Mouse (Mus musculus): ENCODE results near the gene Ccdc102a. TPM values are rescaled to one million over a fixed set of nuclear protein-coding genes. Genes with fewer than 3 reads are reported as not detected.

Ccdc102a gene
- total and polyA plus RNA-seq, 2 experiments, result 0.46 to 1.2 TPM

DNA sequence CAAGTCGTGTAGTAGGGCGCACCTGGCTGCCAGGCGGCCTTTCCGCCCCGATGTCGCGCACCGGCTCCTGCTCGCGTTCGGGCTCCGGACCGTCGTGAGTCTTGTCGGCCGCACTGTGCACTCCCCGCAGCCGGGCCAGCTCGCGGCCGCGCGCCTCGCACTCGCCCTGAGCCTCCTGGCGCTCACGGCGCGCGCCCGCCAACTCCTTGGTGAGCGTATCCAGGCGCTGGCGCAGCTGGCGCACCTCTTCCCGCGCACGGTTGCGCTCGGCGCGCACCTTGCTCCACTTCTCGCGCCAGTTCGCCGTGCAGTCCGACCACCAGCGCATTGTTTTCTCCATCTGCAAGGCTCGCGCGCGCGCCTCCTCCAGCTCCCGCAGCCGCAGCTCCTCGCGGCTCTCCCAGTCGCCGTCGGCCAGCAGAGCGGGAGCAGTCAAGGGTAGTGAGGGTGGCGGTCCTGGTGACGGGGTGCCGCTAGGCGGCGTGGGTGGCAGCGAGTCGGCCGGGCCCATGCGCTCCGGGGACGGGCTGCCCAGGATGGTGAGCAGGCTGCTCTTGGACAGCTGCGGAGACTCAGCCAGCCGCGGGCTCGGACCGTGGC is 4.7 kb downstream of the Ccdc102a start:
- no peaks in the 10 kb centered on the region for H3K36me3 ChIP-seq (ENCODE audit: control insufficient read depth, insufficient read depth, low read length)
- peak overlapping the region; percentile 16; the same call in 1 of the 2 replicates for H3K4me3 ChIP-seq (ENCODE audit: insufficient read depth, low read depth, low read length)
- no peaks in the 10 kb centered on the region for H3K79me2 ChIP-seq (ENCODE audit: control insufficient read depth, insufficient read depth, low read length)
- peaks cover 10% of the 10 kb centered on the region for H3K27me3 ChIP-seq (ENCODE audit: control insufficient read depth, insufficient read depth, low read length)
- no peak overlapping the region for H3K9ac ChIP-seq (ENCODE audit: low read depth, low read length)
- no peak overlapping the region for H3K27ac ChIP-seq (replicated peaks; ENCODE audit: insufficient read depth, low read depth, low read length)
- 27% methylated on average over 77 of the region's 77 CpGs for WGBS
- TF ChIP-seq CTCF (IDR thresholded peaks at IDR 0.05; ENCODE audit: low read depth, low read length), result peak; percentile 63
- no peak for TF ChIP-seq POLR2A (IDR thresholded peaks at IDR 0.05; ENCODE audit: extremely low read depth, insufficient read depth, low read length)
- no peak for DNase-seq (ENCODE audit: extremely low read depth, low read depth, low spot score)
- no peaks in the 10 kb centered on the region for H3K4me1 ChIP-seq (ENCODE audit: control insufficient read depth, insufficient read depth, low read length)

DNA sequence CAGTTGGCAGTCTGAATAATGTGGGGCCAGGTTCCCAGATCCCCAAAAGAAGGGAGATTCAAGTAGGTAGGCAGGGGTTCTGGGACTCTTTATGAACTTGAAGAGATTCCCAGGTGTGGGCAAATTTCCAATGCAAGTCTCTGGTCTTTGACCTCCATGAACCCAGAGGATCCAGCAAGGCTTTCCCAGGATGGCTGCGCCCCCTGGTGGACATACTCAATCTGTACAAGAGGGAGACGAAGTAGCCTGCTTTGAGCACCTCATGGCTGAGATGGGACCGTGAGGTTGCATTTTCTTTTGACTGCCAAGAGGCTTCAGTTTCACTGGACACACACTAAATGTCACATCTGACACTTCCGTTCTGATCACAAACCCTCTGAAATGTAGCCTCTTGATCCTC is 9.1 kb downstream of the Ccdc102a start:
- H3K79me2 ChIP-seq (ENCODE audit: control insufficient read depth, insufficient read depth, low read length), result no peaks in the 10 kb centered on the region
- no peak overlapping the region for H3K27ac ChIP-seq (replicated peaks; ENCODE audit: insufficient read depth, low read depth, low read length)
- H3K27me3 ChIP-seq (ENCODE audit: control insufficient read depth, insufficient read depth, low read length), result peaks cover 9% of the 10 kb centered on the region; the same call in 1 of the 2 replicates
- no peak overlapping the region for H3K9ac ChIP-seq (ENCODE audit: low read depth, low read length)
- no peaks in the 10 kb centered on the region for H3K36me3 ChIP-seq (ENCODE audit: control insufficient read depth, insufficient read depth, low read length)
- DNase-seq (ENCODE audit: extremely low read depth, low read depth, low spot score), result peak; percentile 67
- WGBS, result 4% methylated on average over 4 of the region's 4 CpGs
- H3K4me1 ChIP-seq (ENCODE audit: control insufficient read depth, insufficient read depth, low read length), result no peaks in the 10 kb centered on the region
- TF ChIP-seq POLR2A (IDR thresholded peaks at IDR 0.05; ENCODE audit: extremely low read depth, insufficient read depth, low read length) (no peak), CTCF (IDR thresholded peaks at IDR 0.05; ENCODE audit: low read depth, low read length) (peak; percentile 91)
- H3K4me3 ChIP-seq (ENCODE audit: insufficient read depth, low read depth, low read length), result no peak overlapping the region

DNA sequence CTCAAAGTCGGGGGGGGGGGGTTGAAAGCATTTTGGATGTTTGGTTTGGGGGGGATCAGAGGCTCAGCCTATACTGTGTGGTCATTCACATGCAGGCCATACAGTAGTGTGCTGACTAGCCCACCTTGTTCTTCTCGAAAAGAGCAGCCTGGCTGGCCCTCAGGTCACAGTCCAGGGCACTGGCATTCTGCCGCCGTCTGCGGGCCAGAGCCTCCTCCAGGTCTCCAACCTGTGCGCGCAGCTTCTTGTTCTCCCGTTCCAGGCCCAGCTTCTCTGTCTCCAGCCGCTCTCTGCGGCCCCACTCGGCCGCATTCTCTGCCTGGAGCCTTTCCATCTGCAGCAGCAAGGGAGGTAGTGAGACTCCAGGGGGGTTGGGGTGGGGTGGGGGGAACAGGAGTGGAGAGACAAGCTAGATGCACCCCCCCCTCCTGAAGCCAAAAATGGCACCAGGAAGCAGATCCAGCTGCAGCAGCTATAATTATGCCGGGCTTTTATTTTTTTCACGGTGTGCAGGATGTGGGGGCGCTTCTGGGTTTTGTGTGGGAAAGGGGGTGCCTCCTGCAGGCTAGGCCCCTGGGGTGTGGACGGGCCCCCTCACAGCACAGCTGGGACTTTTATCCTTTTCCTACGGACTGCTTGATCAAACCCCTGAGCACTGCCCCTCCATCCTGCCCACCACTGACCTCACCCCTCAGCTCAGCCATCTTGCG is 10.2 kb downstream of the Ccdc102a start:
- no peak overlapping the region for H3K27ac ChIP-seq (replicated peaks; ENCODE audit: insufficient read depth, low read depth, low read length)
- H3K4me1 ChIP-seq (ENCODE audit: control insufficient read depth, insufficient read depth, low read length), result no peaks in the 10 kb centered on the region
- 0 out of 2 replicates have a peak, but pooled peaks cover under 1% of the 10 kb centered on the region for H3K27me3 ChIP-seq (ENCODE audit: control insufficient read depth, insufficient read depth, low read length)
- WGBS, result 87% methylated on average over 18 of the region's 18 CpGs
- H3K9ac ChIP-seq (ENCODE audit: low read depth, low read length), result no peak overlapping the region
- H3K79me2 ChIP-seq (ENCODE audit: control insufficient read depth, insufficient read depth, low read length), result no peaks in the 10 kb centered on the region
- no peak overlapping the region for H3K4me3 ChIP-seq (ENCODE audit: insufficient read depth, low read depth, low read length)
- TF ChIP-seq POLR2A (IDR thresholded peaks at IDR 0.05; ENCODE audit: extremely low read depth, insufficient read depth, low read length), result no peak
- DNase-seq (ENCODE audit: extremely low read depth, low read depth, low spot score), result no peak
- no peaks in the 10 kb centered on the region for H3K36me3 ChIP-seq (ENCODE audit: control insufficient read depth, insufficient read depth, low read length)

DNA sequence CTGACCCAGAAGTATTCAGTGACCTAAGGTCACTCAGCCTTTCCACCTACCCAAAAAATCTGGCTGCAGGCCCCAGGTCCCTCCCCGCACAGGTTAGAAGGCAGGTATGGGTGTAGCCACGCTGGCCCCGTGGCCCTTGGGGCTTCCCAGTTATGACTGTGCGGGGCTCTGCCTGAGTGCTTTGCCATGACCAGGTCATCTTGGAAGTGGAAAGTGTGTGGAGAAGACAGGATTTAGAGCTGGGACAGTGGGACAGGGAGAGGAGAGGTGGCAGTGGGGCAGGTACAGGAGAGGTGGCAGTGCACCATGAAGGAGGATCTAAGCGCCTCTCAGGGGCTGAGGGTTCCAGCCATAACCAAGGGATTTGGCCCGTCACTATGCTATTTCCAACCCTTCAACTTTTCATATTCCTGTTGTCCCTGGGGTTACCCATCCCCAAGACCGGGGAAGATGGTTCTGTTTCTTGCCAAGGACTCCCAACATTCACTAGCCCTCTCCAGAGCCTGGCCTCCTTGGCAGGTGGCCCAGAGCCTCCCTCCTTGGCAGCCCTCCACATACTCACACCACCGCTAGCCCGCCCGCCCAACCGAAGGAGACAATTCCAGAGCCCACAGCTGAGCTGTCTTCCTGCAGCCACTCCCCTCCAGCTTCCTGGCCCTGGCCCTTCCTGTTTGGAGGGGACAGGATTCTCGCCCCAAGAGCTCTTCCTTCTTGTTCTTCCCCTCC is 13.3 kb downstream of the Ccdc102a start:
- peak; percentile 15 for DNase-seq (ENCODE audit: extremely low read depth, low read depth, low spot score)
- no peak overlapping the region for H3K4me3 ChIP-seq (ENCODE audit: insufficient read depth, low read depth, low read length)
- H3K4me1 ChIP-seq (ENCODE audit: control insufficient read depth, insufficient read depth, low read length), result 0 out of 2 replicates have a peak, but pooled peaks cover 1% of the 10 kb centered on the region
- 81% methylated on average over 12 of the region's 12 CpGs for WGBS
- no peaks in the 10 kb centered on the region for H3K36me3 ChIP-seq (ENCODE audit: control insufficient read depth, insufficient read depth, low read length)
- no peaks in the 10 kb centered on the region for H3K79me2 ChIP-seq (ENCODE audit: control insufficient read depth, insufficient read depth, low read length)
- no peaks in the 10 kb centered on the region for H3K27me3 ChIP-seq (ENCODE audit: control insufficient read depth, insufficient read depth, low read length)
- H3K9ac ChIP-seq (ENCODE audit: low read depth, low read length), result no peak overlapping the region
- peak overlapping the region; percentile 74 for H3K27ac ChIP-seq (replicated peaks; ENCODE audit: insufficient read depth, low read depth, low read length)
- TF ChIP-seq CTCF (IDR thresholded peaks at IDR 0.05; ENCODE audit: low read depth, low read length) (no peak), POLR2A (IDR thresholded peaks at IDR 0.05; ENCODE audit: extremely low read depth, insufficient read depth, low read length) (no peak)

DNA sequence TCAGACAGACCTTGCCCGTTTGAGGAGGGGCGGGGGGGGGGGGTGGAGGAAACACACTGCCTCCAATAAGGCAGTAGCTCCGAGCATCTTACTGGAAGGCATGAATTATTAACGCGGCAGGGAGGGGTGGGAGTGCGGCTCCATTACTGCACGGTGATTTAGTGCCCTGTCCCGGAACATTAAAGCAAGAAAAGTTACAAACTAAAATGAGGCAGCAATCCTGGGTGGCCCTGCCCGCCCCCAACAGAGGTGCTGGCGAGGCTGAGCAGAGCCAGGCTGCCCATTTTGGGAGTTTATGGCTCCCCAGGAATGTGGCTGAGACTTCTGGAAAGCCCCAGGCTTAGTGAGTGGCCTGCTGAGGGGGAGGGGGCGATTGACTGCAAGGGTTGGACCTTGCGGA is 14.2 kb downstream of the Ccdc102a start:
- DNase-seq (ENCODE audit: extremely low read depth, low read depth, low spot score), result no peak
- Histone ChIP-seq H3K27me3 (ENCODE audit: control insufficient read depth, insufficient read depth, low read length) (no peaks in the 10 kb centered on the region), H3K9ac (ENCODE audit: low read depth, low read length) (no peak overlapping the region), H3K27ac (replicated peaks; ENCODE audit: insufficient read depth, low read depth, low read length) (no peak overlapping the region), H3K79me2 (ENCODE audit: control insufficient read depth, insufficient read depth, low read length) (no peaks in the 10 kb centered on the region), H3K36me3 (ENCODE audit: control insufficient read depth, insufficient read depth, low read length) (no peaks in the 10 kb centered on the region), H3K4me1 (ENCODE audit: control insufficient read depth, insufficient read depth, low read length) (0 out of 2 replicates have a peak, but pooled peaks cover 1% of the 10 kb centered on the region), H3K4me3 (ENCODE audit: insufficient read depth, low read depth, low read length) (no peak overlapping the region)
- WGBS, result 87% methylated on average over 12 of the region's 12 CpGs
- TF ChIP-seq POLR2A (IDR thresholded peaks at IDR 0.05; ENCODE audit: extremely low read depth, insufficient read depth, low read length), result no peak
- TF ChIP-seq CTCF (IDR thresholded peaks at IDR 0.05; ENCODE audit: low read depth, low read length), result no peak

All from liver, adult 2 months (tissue).